Mouse (Mus musculus): ENCODE data around the gene Mpp3. TPM values are rescaled to one million over a fixed set of nuclear protein-coding genes. Genes with fewer than 3 reads are reported as not detected.

Mpp3 gene
- 7.1 and 9.4 TPM in 2 replicates for polyA plus RNA-seq (2014; fragmentation: Nextera tagmentation; extraction: Ambion mirVana)

DNA sequence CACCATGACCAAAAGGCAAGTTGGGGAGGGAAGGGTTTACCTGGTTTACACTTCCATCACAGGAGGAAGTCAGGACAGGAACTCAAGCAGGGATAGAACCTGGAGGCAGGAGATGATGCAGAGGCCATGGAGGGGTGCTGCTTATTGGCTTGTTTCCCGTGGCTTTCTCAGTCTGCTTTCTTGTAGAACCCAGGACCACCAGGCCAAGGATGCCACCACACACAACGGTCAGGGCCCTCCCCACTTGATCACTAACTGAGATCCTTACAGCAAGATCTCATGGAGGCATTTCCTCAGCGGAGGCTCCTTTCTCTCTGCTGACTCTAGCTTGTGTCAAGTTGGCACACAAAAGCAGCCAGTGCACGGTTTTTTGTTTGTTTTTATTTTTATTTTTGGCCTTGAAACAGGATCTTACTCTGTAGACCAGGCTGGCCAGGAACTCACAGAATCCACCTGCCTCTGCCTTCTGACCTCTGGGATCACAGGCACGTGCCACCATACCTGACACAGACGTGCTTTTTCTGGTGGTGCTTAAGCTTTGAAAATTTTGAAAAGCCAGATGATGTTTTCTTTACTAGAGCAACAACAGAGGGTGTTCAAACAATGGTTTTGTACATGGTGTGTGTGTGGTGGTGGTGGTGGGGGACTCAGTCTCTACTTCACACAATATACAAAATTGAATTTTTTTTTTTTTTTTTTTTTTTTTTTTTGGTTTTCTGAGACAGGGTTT lies at the start of gene Mpp3:
Mpp3 (minus strand) TSS at position 375 of the 730 bp plus-strand sequence.
- peak within 1 kb of the TSS; percentile 67 for H3K4me3 ChIP-seq (ENCODE audit: low read depth, low read length)
- no peak within 1 kb of the TSS for H3K9ac ChIP-seq (replicated peaks; ENCODE audit: low read depth, low read length)
- H3K27me3 ChIP-seq (ENCODE audit: control insufficient read depth, insufficient read depth, low read length), result no peaks in the 10 kb centered on the region
- ATAC-seq (ENCODE audit: insufficient number of reproducible peaks, insufficient read depth, low FRiP score, low read depth), result no peak
- H3K9me3 ChIP-seq (ENCODE audit: control insufficient read depth, low read depth, low read length), result no peaks in the 10 kb centered on the region
- H3K27ac ChIP-seq (ENCODE audit: low read length), result peak within 1 kb of the TSS; percentile 76
- WGBS, result 79% methylated on average over 6 of the region's 6 CpGs
- no peaks in the 10 kb centered on the region for H3K36me3 ChIP-seq (ENCODE audit: control insufficient read depth, insufficient read depth, low read length)
- peak within 1 kb of the TSS; percentile 93 for H3K4me2 ChIP-seq (replicated peaks; ENCODE audit: low read depth, low read length)
- H3K4me1 ChIP-seq (ENCODE audit: control insufficient read depth, insufficient read depth, low read length), result peaks cover 13% of the 10 kb centered on the region; the same call in 1 of the 2 replicates

DNA sequence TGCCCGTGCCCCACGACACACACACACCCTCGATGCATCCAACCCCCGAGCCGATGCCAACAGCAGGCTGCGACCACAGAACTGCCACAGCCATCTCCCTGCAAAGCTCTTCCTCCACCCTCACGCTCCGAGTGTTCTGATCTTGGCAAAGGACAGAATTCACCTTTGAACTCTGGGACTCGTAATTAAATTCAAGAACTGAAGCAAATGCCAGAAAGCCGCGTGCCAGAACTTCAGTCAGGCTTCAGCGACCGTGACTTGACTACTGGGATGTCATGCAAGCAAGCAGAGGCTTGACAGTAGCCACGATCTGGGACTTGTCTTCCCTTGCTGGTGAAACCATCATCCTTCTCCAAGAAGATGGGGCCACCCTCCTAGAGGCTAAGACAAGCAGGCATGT lies 45.5 kb upstream of the Mpp3 start:
- Histone ChIP-seq H3K4me3 (ENCODE audit: low read depth, low read length) (no peak overlapping the region), H3K4me2 (replicated peaks; ENCODE audit: low read depth, low read length) (no peak overlapping the region), H3K27ac (ENCODE audit: low read length) (no peak overlapping the region), H3K36me3 (ENCODE audit: control insufficient read depth, insufficient read depth, low read length) (peaks cover 4% of the 10 kb centered on the region; the same call in 1 of the 2 replicates), H3K9me3 (ENCODE audit: control insufficient read depth, low read depth, low read length) (no peaks in the 10 kb centered on the region), H3K4me1 (ENCODE audit: control insufficient read depth, insufficient read depth, low read length) (peaks cover 5% of the 10 kb centered on the region; the same call in 1 of the 2 replicates), H3K9ac (replicated peaks; ENCODE audit: low read depth, low read length) (no peak overlapping the region), H3K27me3 (ENCODE audit: control insufficient read depth, insufficient read depth, low read length) (no peaks in the 10 kb centered on the region)
- no peak for ATAC-seq (ENCODE audit: insufficient number of reproducible peaks, insufficient read depth, low FRiP score, low read depth)
- 85% methylated on average over 14 of the region's 14 CpGs for WGBS

DNA sequence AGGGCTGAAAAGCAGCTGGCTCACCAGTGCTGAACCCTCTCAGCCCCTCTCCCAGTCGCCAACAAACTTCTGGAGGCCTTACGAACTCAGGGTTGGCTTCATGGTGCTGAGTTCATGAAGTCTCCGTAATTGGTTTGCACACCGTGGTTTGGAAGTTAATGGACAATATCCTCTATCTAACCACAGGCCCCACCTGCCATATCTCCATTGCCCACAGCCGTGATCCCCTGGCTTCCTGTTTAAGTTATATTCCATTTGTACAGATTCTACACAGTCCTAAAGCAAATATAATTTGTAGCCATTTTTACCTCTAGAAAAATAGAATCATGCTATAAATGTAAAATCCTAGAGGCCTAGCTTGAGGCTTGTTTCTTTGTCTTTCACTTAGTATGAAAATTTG lies 44.5 kb upstream of the Mpp3 start:
- H3K9ac ChIP-seq (replicated peaks; ENCODE audit: low read depth, low read length), result no peak overlapping the region
- H3K36me3 ChIP-seq (ENCODE audit: control insufficient read depth, insufficient read depth, low read length), result no peaks in the 10 kb centered on the region
- H3K9me3 ChIP-seq (ENCODE audit: control insufficient read depth, low read depth, low read length), result no peaks in the 10 kb centered on the region
- ATAC-seq (ENCODE audit: insufficient number of reproducible peaks, insufficient read depth, low FRiP score, low read depth), result no peak
- H3K4me1 ChIP-seq (ENCODE audit: control insufficient read depth, insufficient read depth, low read length), result peaks cover 5% of the 10 kb centered on the region; the same call in 1 of the 2 replicates
- no peak overlapping the region for H3K27ac ChIP-seq (ENCODE audit: low read length)
- H3K27me3 ChIP-seq (ENCODE audit: control insufficient read depth, insufficient read depth, low read length), result no peaks in the 10 kb centered on the region
- H3K4me2 ChIP-seq (replicated peaks; ENCODE audit: low read depth, low read length), result no peak overlapping the region
- WGBS, result 58% methylated on average over 5 of the region's 5 CpGs
- H3K4me3 ChIP-seq (ENCODE audit: low read depth, low read length), result no peak overlapping the region

DNA sequence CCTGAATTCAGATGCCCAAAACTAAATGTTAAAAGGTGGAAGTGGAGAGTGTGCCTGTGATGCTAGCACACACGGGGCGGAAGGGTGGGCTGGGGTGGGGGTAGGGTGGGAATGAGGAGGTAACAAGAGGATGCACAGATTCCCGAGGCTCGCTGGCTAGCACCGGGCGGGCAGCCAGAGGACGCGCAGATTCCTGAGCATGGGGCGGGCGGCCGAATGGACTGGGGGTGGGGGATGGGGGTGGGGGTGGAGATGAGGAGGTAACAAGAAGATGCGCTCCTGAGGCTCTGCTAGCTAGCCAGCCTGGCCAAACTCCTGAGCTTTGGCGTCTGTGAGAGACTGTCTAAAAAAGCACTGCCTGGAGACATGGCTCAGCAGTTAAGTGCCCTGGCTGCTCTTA lies 42.2 kb upstream of the Mpp3 start:
- WGBS, result 3% methylated on average over 13 of the region's 13 CpGs
- no peak for ATAC-seq (ENCODE audit: insufficient number of reproducible peaks, insufficient read depth, low FRiP score, low read depth)

DNA sequence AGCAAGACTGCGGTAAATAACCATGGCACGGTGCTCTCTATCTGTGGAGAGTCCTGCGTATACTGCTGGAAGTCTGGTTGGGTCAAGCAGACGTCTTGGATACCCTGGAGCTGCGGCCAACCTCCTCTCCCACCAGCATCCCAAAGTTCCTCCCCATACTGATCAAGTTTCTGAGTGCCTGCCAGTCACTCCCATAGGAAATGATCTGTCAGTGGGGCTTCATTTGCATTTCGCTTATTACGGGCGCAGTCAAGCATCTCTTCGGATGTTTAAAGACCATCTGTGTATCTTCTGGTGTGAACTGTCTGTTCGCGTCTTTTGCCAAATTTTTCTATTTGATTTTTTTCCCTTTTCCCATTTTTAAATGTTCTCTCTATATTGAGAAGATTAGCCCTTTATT lies 41.4 kb upstream of the Mpp3 start:
- Histone ChIP-seq H3K4me3 (ENCODE audit: low read depth, low read length) (no peak overlapping the region), H3K4me1 (ENCODE audit: control insufficient read depth, insufficient read depth, low read length) (peaks cover 5% of the 10 kb centered on the region; the same call in 1 of the 2 replicates), H3K9ac (replicated peaks; ENCODE audit: low read depth, low read length) (no peak overlapping the region), H3K4me2 (replicated peaks; ENCODE audit: low read depth, low read length) (no peak overlapping the region), H3K27me3 (ENCODE audit: control insufficient read depth, insufficient read depth, low read length) (no peaks in the 10 kb centered on the region), H3K9me3 (ENCODE audit: control insufficient read depth, low read depth, low read length) (no peaks in the 10 kb centered on the region), H3K36me3 (ENCODE audit: control insufficient read depth, insufficient read depth, low read length) (no peaks in the 10 kb centered on the region), H3K27ac (ENCODE audit: low read length) (no peak overlapping the region)
- WGBS, result 68% methylated on average over 11 of the region's 11 CpGs
- ATAC-seq (ENCODE audit: insufficient number of reproducible peaks, insufficient read depth, low FRiP score, low read depth), result no peak

More for the DNA sequence above, 42.2 kb upstream of the Mpp3 start:
- Histone ChIP-seq H3K4me2 (replicated peaks; ENCODE audit: low read depth, low read length) (peak overlapping the region; percentile 26; the same call in 1 of the 2 replicates), H3K9me3 (ENCODE audit: control insufficient read depth, low read depth, low read length) (no peaks in the 10 kb centered on the region), H3K36me3 (ENCODE audit: control insufficient read depth, insufficient read depth, low read length) (no peaks in the 10 kb centered on the region), H3K27ac (ENCODE audit: low read length) (no peak overlapping the region), H3K9ac (replicated peaks; ENCODE audit: low read depth, low read length) (no peak overlapping the region), H3K4me3 (ENCODE audit: low read depth, low read length) (no peak overlapping the region), H3K4me1 (ENCODE audit: control insufficient read depth, insufficient read depth, low read length) (peaks cover 5% of the 10 kb centered on the region; the same call in 1 of the 2 replicates), H3K27me3 (ENCODE audit: control insufficient read depth, insufficient read depth, low read length) (no peaks in the 10 kb centered on the region)

DNA sequence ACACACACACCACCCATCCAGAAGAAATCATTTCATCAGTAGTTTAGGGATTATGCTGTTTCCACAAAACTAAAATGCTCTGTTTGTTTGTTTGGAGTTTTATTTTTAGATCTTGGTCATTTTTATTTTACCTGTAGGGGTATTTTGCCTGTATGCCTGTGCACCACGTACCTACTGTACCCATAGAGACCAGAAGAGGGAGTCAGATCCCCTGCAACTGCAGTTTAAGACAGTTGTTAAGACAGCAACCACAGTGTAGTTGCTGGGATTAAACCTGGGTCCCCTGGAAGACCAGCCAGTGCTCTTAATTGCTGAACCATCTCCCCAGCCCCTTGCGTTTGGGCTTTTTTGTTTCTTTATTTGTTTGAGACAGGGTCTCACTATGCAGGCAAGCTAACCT lies 40.7 kb upstream of the Mpp3 start:
- peaks cover 5% of the 10 kb centered on the region; the same call in 1 of the 2 replicates for H3K4me1 ChIP-seq (ENCODE audit: control insufficient read depth, insufficient read depth, low read length)
- no peak overlapping the region for H3K9ac ChIP-seq (replicated peaks; ENCODE audit: low read depth, low read length)
- no peak overlapping the region for H3K27ac ChIP-seq (ENCODE audit: low read length)
- no peaks in the 10 kb centered on the region for H3K36me3 ChIP-seq (ENCODE audit: control insufficient read depth, insufficient read depth, low read length)
- no peak overlapping the region for H3K4me2 ChIP-seq (replicated peaks; ENCODE audit: low read depth, low read length)
- WGBS, result 63% methylated on average over 2 of the region's 2 CpGs
- no peaks in the 10 kb centered on the region for H3K9me3 ChIP-seq (ENCODE audit: control insufficient read depth, low read depth, low read length)
- H3K27me3 ChIP-seq (ENCODE audit: control insufficient read depth, insufficient read depth, low read length), result no peaks in the 10 kb centered on the region
- no peak overlapping the region for H3K4me3 ChIP-seq (ENCODE audit: low read depth, low read length)
- ATAC-seq (ENCODE audit: insufficient number of reproducible peaks, insufficient read depth, low FRiP score, low read depth), result no peak

DNA sequence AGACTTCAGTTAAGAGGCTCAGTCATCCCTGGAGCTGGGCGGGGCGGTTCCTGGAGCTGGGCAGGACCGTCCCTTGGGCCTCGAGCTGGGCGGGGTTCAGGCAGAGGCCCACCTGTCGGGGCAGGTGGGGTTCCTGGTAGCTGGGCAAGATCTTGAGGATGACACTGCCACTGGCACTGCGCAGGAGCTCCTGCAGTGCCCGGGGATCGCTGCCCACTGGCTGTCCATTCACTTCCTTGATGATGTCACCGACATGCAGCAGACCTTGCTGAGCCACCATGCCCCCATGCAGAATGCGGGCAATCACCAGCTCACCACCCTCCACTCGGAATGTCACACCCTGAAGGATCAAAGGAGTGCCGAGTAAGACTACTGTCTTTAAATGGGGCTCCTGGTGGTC lies 34.8 kb upstream of the Mpp3 start:
- Histone ChIP-seq H3K9ac (replicated peaks; ENCODE audit: low read depth, low read length) (no peak overlapping the region), H3K27me3 (ENCODE audit: control insufficient read depth, insufficient read depth, low read length) (no peaks in the 10 kb centered on the region), H3K36me3 (ENCODE audit: control insufficient read depth, insufficient read depth, low read length) (no peaks in the 10 kb centered on the region), H3K4me1 (ENCODE audit: control insufficient read depth, insufficient read depth, low read length) (peaks cover 3% of the 10 kb centered on the region; the same call in 1 of the 2 replicates), H3K4me2 (replicated peaks; ENCODE audit: low read depth, low read length) (no peak overlapping the region), H3K9me3 (ENCODE audit: control insufficient read depth, low read depth, low read length) (no peaks in the 10 kb centered on the region), H3K27ac (ENCODE audit: low read length) (no peak overlapping the region), H3K4me3 (ENCODE audit: low read depth, low read length) (no peak overlapping the region)
- WGBS, result 76% methylated on average over 13 of the region's 13 CpGs
- no peak for ATAC-seq (ENCODE audit: insufficient number of reproducible peaks, insufficient read depth, low FRiP score, low read depth)

DNA sequence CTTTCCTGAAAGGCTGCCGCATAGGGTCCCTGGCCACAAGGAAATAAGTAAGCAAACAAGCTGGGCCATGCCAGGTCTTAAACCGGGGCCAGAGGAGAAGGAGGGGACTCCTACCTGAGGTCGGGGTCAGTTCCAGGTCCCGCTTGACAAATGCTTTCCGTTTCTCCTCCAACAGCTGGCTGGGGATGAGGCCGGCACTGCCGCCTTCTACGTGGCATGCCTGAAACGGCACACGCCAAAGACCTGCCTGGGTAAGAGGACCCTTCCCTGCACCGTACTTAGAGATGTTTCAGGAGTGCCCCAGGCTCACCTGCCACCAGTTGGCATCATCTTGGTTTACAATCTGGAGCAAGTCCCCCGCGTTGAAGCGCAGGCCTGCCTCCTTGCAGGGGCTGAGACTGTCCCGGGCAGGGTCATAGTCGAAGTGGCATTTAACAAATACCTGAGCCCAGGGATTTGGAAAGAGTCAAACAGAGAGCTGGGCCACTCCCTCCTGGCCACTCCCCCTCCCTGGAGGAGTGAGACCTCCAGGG lies 33.7 kb upstream of the Mpp3 start:
- no peak for ATAC-seq (ENCODE audit: insufficient number of reproducible peaks, insufficient read depth, low FRiP score, low read depth)
- Histone ChIP-seq H3K36me3 (ENCODE audit: control insufficient read depth, insufficient read depth, low read length) (no peaks in the 10 kb centered on the region), H3K4me2 (replicated peaks; ENCODE audit: low read depth, low read length) (peak overlapping the region; percentile 69; the same call in 1 of the 2 replicates), H3K4me3 (ENCODE audit: low read depth, low read length) (no peak overlapping the region), H3K9ac (replicated peaks; ENCODE audit: low read depth, low read length) (no peak overlapping the region), H3K9me3 (ENCODE audit: control insufficient read depth, low read depth, low read length) (no peaks in the 10 kb centered on the region), H3K4me1 (ENCODE audit: control insufficient read depth, insufficient read depth, low read length) (peaks cover 3% of the 10 kb centered on the region; the same call in 1 of the 2 replicates), H3K27me3 (ENCODE audit: control insufficient read depth, insufficient read depth, low read length) (no peaks in the 10 kb centered on the region), H3K27ac (ENCODE audit: low read length) (no peak overlapping the region)
- 22% methylated on average over 16 of the region's 16 CpGs for WGBS
